Mouse (Mus musculus) forebrain, postnatal 0 days (tissue): ENCODE data around the gene Adamts17. TPM values are rescaled to one million over a fixed set of nuclear protein-coding genes. Genes with fewer than 3 reads are reported as not detected.

Experiments used
- ATAC-seq: fragments of 200-750 bp; cut with Nextera tagmentation; 2 replicates; pipeline ENCODE4 v1.8.0; 2017; ENCODE audit warnings: mild to moderate bottlenecking, moderate library complexity
- DNase-seq: peaks from one replicate; pipeline ENCODE4 v3.0.0-alpha.2; 2015
- H3K27ac ChIP-seq: fragments of 300-500 bp; sonication (generic); 2 replicates; pipeline ENCODE4 v1.5.1; 2014; ENCODE audit warnings: low read depth, mild to moderate bottlenecking, antibody characterized with exemption, low read length, moderate library complexity, mixed read lengths
- H3K27me3 ChIP-seq: fragments of 300-500 bp; sonication (generic); 2 replicates; pipeline ENCODE4 v1.6.1; 2014; ENCODE audit warnings: mild to moderate bottlenecking, low read length, mixed read lengths; ENCODE audit not compliant: insufficient read depth
- H3K36me3 ChIP-seq: fragments of 300-500 bp; sonication (generic); 2 replicates; pipeline ENCODE4 v1.6.1; 2014; ENCODE audit warnings: mild to moderate bottlenecking, moderate library complexity; ENCODE audit not compliant: insufficient read depth
- H3K4me1 ChIP-seq: fragments of 300-500 bp; sonication (generic); 2 replicates; pipeline ENCODE4 v1.6.1; 2014; ENCODE audit warnings: antibody characterized with exemption; ENCODE audit not compliant: insufficient read depth
- H3K4me2 ChIP-seq: fragments of 300-500 bp; sonication (generic); 2 replicates; pipeline ENCODE4 v1.6.1; 2014; ENCODE audit warnings: low read depth, mild to moderate bottlenecking, moderate library complexity
- H3K4me3 ChIP-seq: fragments of 300-500 bp; sonication (generic); 2 replicates; pipeline ENCODE4 v1.5.1; 2014; ENCODE audit warnings: low read depth, low read length, mixed read lengths
- H3K9ac ChIP-seq: fragments of 300-500 bp; sonication (generic); 2 replicates; pipeline ENCODE4 v1.6.1; 2014; ENCODE audit warnings: mild to moderate bottlenecking
- H3K9me3 ChIP-seq: fragments of 300-500 bp; sonication (generic); 2 replicates; pipeline ENCODE4 v1.6.1; 2016; ENCODE audit warnings: low read length
- CTCF ChIP-seq: sonication (generic); IDR thresholded peaks from 2 replicates; pipeline ENCODE4 v1.5.1; 2016; ENCODE audit warnings: antibody characterized with exemption, control low read depth, low read depth
- WGBS: fragments of 180-500 bp; shearing (Covaris S2); extraction: QIAGEN DNeasy Blood & Tissue Kit; methylation state at CpG from one replicate; pipeline ENCODE4 v1.1.7; 2014; 5-methylcytosine and 5-hydroxymethylcytosine counted together
- polyA plus RNA-seq: library from polyadenylated mRNA; unstranded; fragments of >200 nt; fragmentation: Nextera tagmentation; extraction: Ambion mirVana; gene quantifications from 2 replicates; pipeline ENCODE4 v1.2.1, GENCODE M21; 2015
- total RNA-seq: library from RNA; depleted of rRNA; stranded (reverse); fragments of >200 nt; gene quantifications from 2 replicates; pipeline ENCODE4 v1.2.3, GENCODE M21; 2014

Adamts17 gene
- total and polyA plus RNA-seq, 2 experiments from 2014 or later: 4.1 to 12.6 TPM

- no peak overlapping the region for H3K4me2 ChIP-seq
- no peaks in the 10 kb centered on the region for H3K27me3 ChIP-seq
- 46% methylated on average over 2 of the region's 2 CpGs for WGBS
- no peak overlapping the region for H3K4me3 ChIP-seq
- no peak for TF ChIP-seq CTCF
- H3K36me3 ChIP-seq: no peaks in the 10 kb centered on the region
- no peaks in the 10 kb centered on the region for H3K4me1 ChIP-seq
- H3K27ac ChIP-seq: no peak overlapping the region
- DNase-seq (peak; percentile 37), ATAC-seq (peak; percentile 71)
- H3K9ac ChIP-seq: no peak overlapping the region
- H3K9me3 ChIP-seq: no peaks in the 10 kb centered on the region
Observed at GRCm38 (mm10) chr7:66955978-66956377, 116.4 kb downstream of the Adamts17 start.

- ATAC-seq (no peak), DNase-seq (no peak)
- no peaks in the 10 kb centered on the region for H3K27me3 ChIP-seq
- H3K9me3 ChIP-seq: no peaks in the 10 kb centered on the region
- no peak overlapping the region for H3K27ac ChIP-seq
- no peak for TF ChIP-seq CTCF
- no peaks in the 10 kb centered on the region for H3K4me1 ChIP-seq
- H3K36me3 ChIP-seq: no peaks in the 10 kb centered on the region
- no peak overlapping the region for H3K4me2 ChIP-seq
- H3K4me3 ChIP-seq: no peak overlapping the region
- H3K9ac ChIP-seq: no peak overlapping the region
- 89% methylated on average over 7 of the region's 7 CpGs for WGBS
Observed at GRCm38 (mm10) chr7:66957764-66958163, 118.2 kb downstream of the Adamts17 start.

- Histone ChIP-seq H3K9ac (no peak overlapping the region), H3K27me3 (no peaks in the 10 kb centered on the region), H3K4me1 (no peaks in the 10 kb centered on the region), H3K9me3 (no peaks in the 10 kb centered on the region), H3K4me2 (no peak overlapping the region), H3K4me3 (no peak overlapping the region), H3K27ac (no peak overlapping the region), H3K36me3 (no peaks in the 10 kb centered on the region)
- WGBS: 91% methylated on average over 8 of the region's 8 CpGs
- no peak for ATAC-seq
- no peak for DNase-seq
- TF ChIP-seq CTCF: no peak
Observed at GRCm38 (mm10) chr7:66960246-66961033, 120.9 kb downstream of the Adamts17 start.

DNA sequence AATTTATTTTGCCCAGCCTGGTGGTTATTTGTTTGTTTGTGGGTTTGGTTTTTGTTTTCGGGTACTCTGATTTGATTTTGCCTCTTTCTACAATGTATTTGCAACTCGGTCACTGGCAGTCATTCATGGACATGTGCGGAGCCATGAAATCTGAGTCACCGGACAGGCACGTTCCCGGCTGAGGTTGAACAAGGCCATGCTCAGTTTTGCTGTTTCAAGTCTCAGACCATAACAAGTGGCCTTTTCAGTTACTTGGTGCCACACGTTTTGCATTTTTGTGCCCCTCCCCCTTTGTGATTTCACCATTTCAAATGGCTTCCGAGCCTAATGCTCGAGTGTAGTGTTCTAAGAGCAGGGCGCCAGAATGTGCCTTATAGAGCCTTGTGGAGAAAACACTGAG, 123.2 kb downstream of the Adamts17 start:
- DNase-seq: no peak

GRCm38 (mm10) chr7:66963541-66963940, 124.0 kb downstream of the Adamts17 start:
- H3K36me3 ChIP-seq: no peaks in the 10 kb centered on the region
- no peak overlapping the region for H3K9ac ChIP-seq
- no peaks in the 10 kb centered on the region; the same call in 1 of the 2 replicates for H3K4me1 ChIP-seq
- DNase-seq (no peak), ATAC-seq (no peak)
- no peak overlapping the region for H3K4me3 ChIP-seq
- WGBS: 78% methylated on average over 8 of the region's 8 CpGs
- TF ChIP-seq CTCF: no peak
- no peak overlapping the region for H3K4me2 ChIP-seq
- no peaks in the 10 kb centered on the region for H3K27me3 ChIP-seq
- H3K27ac ChIP-seq: no peak overlapping the region
- no peaks in the 10 kb centered on the region for H3K9me3 ChIP-seq

More for the DNA sequence above, 123.2 kb downstream of the Adamts17 start:
- Histone ChIP-seq H3K4me1 (no peaks in the 10 kb centered on the region; the same call in 1 of the 2 replicates), H3K9ac (no peak overlapping the region), H3K27me3 (no peaks in the 10 kb centered on the region), H3K27ac (no peak overlapping the region), H3K4me2 (no peak overlapping the region), H3K36me3 (no peaks in the 10 kb centered on the region), H3K9me3 (no peaks in the 10 kb centered on the region), H3K4me3 (no peak overlapping the region)
- TF ChIP-seq CTCF: no peak
- ATAC-seq: no peak
- WGBS: 77% methylated on average over 10 of the region's 10 CpGs

- no peak overlapping the region for H3K9ac ChIP-seq
- no peaks in the 10 kb centered on the region for H3K36me3 ChIP-seq
- DNase-seq (no peak), ATAC-seq (peak; percentile 71)
- 37% methylated on average over 6 of the region's 6 CpGs for WGBS
- no peaks in the 10 kb centered on the region; the same call in 1 of the 2 replicates for H3K4me1 ChIP-seq
- no peaks in the 10 kb centered on the region for H3K9me3 ChIP-seq
- H3K4me2 ChIP-seq: no peak overlapping the region
- TF ChIP-seq CTCF: no peak
- H3K27ac ChIP-seq: no peak overlapping the region
- H3K27me3 ChIP-seq: no peaks in the 10 kb centered on the region
- no peak overlapping the region for H3K4me3 ChIP-seq
Observed at GRCm38 (mm10) chr7:66966541-66967205, 127.1 kb downstream of the Adamts17 start.
